Mouse (Mus musculus) cerebellum, adult 9-10 months (tissue): Measurements from ENCODE around the gene Gabrb1.

ENCODE experiments used
- DNase-seq: peaks from one replicate; pipeline ENCODE4 v3.0.0; 2022

The Gabrb1 gene

GRCm38 (mm10) chr5:72168285-72168621 is 510.3 kb downstream of the Gabrb1 start:
- no peak for DNase-seq

DNA sequence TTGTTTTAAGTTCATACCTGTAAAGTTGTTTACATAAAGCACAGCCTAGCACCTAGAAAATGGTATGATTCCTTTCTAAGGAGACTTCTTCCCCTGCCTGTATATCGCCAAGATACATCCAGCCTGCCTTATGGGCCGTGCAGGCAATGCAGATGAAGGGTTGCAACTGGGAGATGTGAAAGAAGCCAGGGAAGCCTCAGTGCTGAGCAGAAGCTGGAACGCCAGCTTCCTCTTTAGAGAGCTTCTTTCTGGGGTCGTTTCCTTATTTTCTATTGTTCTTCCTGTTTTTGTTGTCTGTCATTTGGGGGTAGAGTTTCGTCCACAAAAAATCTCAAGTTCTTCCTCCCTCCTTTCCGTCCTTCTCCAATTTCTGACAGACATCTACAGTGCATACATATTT is 512.2 kb downstream of the Gabrb1 start:
- DNase-seq = no peak

DNA sequence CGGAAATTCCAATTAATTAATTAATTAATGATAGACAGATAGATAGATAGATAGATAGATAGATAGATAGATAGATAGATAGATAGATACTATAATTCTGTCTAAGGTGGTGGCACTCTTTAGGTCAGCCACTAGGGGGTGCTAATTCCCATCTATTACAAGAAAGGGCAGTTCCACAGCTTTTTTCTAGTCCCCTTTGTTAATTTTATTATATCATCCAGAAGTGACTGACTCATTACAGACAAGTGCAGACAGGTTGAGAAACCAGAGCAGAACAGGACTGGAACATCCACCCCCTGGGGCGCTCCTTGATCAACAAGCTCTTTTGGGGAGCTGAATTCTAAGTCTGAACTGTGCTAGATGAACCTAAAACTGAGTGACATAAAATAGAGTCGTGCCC is 514.8 kb downstream of the Gabrb1 start:
- peak; percentile 31 for DNase-seq

DNA sequence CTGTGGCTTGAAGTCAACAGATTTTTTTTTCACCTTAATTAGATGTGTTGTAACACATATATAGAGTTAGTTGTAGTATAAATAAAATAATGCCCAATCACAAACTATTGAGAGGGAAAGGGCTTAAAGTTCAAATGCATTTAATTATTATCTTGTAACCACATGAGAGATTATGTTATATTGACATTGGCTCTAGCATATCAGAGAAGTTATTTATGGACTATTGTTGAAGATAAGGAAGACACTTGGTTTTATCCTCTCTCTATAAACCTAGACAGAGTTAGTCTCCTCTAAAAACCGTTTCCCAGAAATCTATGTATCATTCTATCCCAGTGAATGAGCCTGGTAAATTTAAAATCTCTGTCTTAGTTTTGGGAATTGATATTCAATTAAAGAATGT is 515.6 kb downstream of the Gabrb1 start:
- no peak for DNase-seq

DNA sequence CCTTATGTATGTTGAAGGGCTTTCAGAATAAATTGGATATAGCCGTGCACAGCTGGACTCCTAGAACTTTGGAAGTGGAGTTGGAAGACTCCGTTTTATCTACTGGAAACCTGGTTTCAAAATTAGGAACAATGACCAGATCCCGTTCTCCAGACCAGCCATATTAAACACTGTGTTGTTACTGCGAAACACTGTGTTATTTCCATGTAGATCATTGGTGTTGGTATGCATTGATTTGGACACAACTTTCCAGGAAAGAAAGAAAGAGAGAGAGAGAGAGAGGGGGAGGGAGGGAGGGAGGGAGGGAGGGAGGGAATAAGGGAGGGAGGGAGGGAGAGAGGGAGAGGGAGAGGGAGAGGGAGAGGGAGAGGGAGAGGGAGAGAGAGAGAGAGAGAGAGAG is 517.1 kb downstream of the Gabrb1 start:
- no peak for DNase-seq

- no peak for DNase-seq
Measured at GRCm38 (mm10) chr5:72175530-72175929, 517.6 kb downstream of the Gabrb1 start.

- DNase-seq = no peak
Measured at GRCm38 (mm10) chr5:72181194-72181593, 523.3 kb downstream of the Gabrb1 start.

GRCm38 (mm10) chr5:72182804-72183203 is 524.9 kb downstream of the Gabrb1 start:
- no peak for DNase-seq

GRCm38 (mm10) chr5:72183929-72184328 is 526.0 kb downstream of the Gabrb1 start:
- no peak for DNase-seq

DNA sequence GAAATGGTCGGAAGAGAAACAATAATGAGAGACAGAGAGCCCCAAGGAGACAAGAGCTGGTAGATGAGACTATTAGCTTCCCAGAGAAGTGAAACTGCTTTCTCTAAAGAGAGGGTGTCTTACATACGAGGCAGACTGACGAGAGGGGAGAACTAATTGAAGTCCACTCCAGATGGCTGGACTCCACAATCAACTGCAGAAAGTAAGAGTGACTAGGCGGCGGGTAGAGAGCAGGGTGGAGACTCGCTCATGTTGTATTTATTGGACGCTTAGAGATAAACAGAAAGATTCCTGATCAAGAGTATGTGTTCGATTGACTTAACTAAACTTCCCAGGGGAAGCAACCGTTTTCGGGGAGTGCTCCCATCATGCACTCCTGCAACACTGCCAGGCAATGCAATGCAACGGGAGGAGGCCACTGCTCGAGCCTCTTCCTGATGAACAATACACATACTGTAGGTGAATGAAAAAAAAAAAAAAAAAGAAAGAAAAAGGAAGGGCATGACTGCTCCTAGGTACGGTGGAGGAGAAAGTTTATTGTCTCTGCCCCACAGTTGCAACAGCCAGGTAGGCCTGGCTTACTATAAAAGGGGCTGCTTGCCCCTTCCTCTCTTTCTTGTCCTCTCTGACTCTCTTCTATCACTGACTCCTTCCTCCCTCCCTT is 526.7 kb downstream of the Gabrb1 start:
- no peak for DNase-seq

DNA sequence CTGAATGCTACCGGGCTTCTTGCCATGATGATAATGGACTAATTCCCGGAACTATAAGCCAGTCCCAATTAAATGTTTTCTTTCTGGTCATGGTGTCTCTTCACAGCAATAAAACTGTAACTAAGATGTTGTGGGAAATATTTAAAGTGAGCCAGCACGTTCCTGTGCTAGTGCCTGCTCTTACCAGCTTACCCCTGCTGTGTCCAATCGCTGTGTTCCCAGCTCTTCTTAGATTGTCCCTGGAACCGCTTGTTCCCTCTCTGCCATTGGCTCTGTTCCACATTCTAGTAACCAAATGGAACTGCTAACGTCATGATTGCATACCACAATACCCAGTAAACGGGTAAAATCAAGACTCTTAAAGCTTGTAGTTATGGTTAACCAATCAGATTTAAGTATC is 533.2 kb downstream of the Gabrb1 start:
- DNase-seq = no peak

DNA sequence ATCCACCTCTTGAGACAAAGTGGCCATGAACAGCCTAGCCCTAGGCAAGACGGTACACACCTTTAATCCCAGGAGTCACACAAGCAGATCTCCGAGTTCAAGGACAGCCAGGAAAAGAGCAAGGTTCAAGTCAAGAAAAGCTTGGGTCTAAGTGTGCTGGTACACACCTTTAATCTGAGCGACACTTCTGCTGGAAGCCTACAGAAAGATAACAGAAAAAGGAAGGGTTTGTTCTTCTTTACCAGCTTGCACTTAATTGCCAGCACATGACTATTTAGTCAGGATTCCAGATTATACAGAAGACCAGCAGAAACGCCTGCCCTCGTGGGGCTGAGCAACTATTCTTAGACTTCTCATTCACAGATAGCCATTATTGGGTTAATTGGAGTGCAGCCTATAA is 534.0 kb downstream of the Gabrb1 start:
- DNase-seq = no peak

DNA sequence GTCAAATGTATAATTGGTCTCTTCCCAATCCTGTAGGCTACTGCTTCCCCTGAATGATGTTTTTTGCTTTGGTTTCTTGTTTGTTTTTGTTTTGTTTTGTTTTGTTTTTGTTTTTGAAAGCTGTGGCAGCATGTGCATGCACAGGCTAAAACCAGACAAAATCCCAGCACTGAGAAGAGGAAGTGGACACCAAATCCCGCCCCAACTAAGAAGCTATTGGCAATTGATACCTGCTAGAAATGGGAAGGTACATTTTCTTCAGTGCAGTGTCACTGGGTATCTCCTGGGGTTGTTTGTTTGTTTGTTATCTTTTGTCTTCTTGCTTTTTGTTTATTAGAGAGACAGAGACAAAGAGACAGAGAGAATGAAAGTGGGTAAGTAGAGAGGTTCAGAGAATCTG is 537.5 kb downstream of the Gabrb1 start:
- no peak for DNase-seq
